Mouse (Mus musculus) embryonic facial prominence, embryonic 14.5 days (tissue): ENCODE results near the gene Ssmem1. TPM values are rescaled to one million over a fixed set of nuclear protein-coding genes. Genes with fewer than 3 reads are reported as not detected.

Experiments
- ATAC-seq: fragments of 200-750 bp; cut with Nextera tagmentation; 2 replicates; pipeline ENCODE4 v1.8.0; 2017; ENCODE audit warnings: low read depth, moderate number of reproducible peaks, moderate TSS enrichment
- DNase-seq: peaks from one replicate; pipeline ENCODE4 v3.0.0-alpha.2; 2015; ENCODE audit warnings: low spot score
- H3K27ac ChIP-seq: fragments of 300-500 bp; sonication (generic); replicated peaks from 2 replicates; pipeline ENCODE4 v1.5.1; 2014; ENCODE audit warnings: low read depth, mild to moderate bottlenecking, low read length, moderate library complexity
- H3K27me3 ChIP-seq: fragments of 300-500 bp; sonication (generic); replicated peaks from 2 replicates; pipeline ENCODE4 v1.6.1; 2014; ENCODE audit warnings: low read length; ENCODE audit not compliant: control insufficient read depth, insufficient read depth
- H3K36me3 ChIP-seq: fragments of 300-500 bp; sonication (generic); 2 replicates; pipeline ENCODE4 v1.6.1; 2014; ENCODE audit warnings: low read length, mixed read lengths; ENCODE audit not compliant: control insufficient read depth, insufficient read depth
- H3K4me1 ChIP-seq: fragments of 300-500 bp; sonication (generic); 2 replicates; pipeline ENCODE4 v1.6.1; 2014; ENCODE audit warnings: antibody characterized with exemption, low read length; ENCODE audit not compliant: control insufficient read depth, insufficient read depth
- H3K4me2 ChIP-seq: fragments of 300-500 bp; sonication (generic); 2 replicates; pipeline ENCODE4 v1.6.1; 2014; ENCODE audit warnings: low read depth, mild to moderate bottlenecking, low read length, moderate library complexity, mixed read lengths
- H3K4me3 ChIP-seq: fragments of 300-500 bp; sonication (generic); 2 replicates; pipeline ENCODE4 v1.5.1; 2014; ENCODE audit warnings: low read depth, mild to moderate bottlenecking, low read length
- H3K9ac ChIP-seq: fragments of 300-500 bp; sonication (generic); 2 replicates; pipeline ENCODE4 v1.6.1; 2014; ENCODE audit warnings: low read depth, mild to moderate bottlenecking, low read length, moderate library complexity, mixed read lengths
- H3K9me3 ChIP-seq: fragments of 300-500 bp; sonication (generic); 2 replicates; pipeline ENCODE4 v1.6.1; 2016; ENCODE audit warnings: low read length; ENCODE audit not compliant: control insufficient read depth
- WGBS: fragments of 180-500 bp; shearing (Covaris S2); extraction: QIAGEN DNeasy Blood & Tissue Kit; methylation state at CpG from one replicate; pipeline ENCODE4 v1.1.7; 2014; 5-methylcytosine and 5-hydroxymethylcytosine counted together
- polyA plus RNA-seq: library from polyadenylated mRNA; unstranded; fragments of >200 nt; fragmentation: Nextera tagmentation; extraction: Ambion mirVana; gene quantifications from 2 replicates; pipeline ENCODE4 v1.2.1, GENCODE M21; 2014

Ssmem1 gene
- polyA plus RNA-seq = 0.51 TPM in 1 of 2 replicates, not detected in the other

GRCm38 (mm10) chr6:30509265-30510239 is at the start of gene Ssmem1, which contains the start of gene Tmem209:
Ssmem1 (plus strand) TSS chr6:30509849.
Tmem209 (minus strand) TSS chr6:30509783.
- peak; percentile 99 for ATAC-seq
- WGBS = under 1% methylated on average over 37 of the region's 37 CpGs
- peak within 1 kb of the TSS; percentile 82 for H3K9ac ChIP-seq

GRCm38 (mm10) chr6:30460750-30461446 is 48.8 kb upstream of the Ssmem1 start:
- Histone ChIP-seq H3K9ac (peak overlapping the region; percentile 73), H3K27ac (peak overlapping the region; percentile 96), H3K4me2 (peak overlapping the region; percentile 72), H3K4me3 (no peak overlapping the region), H3K36me3 (no peaks in the 10 kb centered on the region), H3K4me1 (peaks cover 31% of the 10 kb centered on the region), H3K27me3 (no peaks in the 10 kb centered on the region), H3K9me3 (no peaks in the 10 kb centered on the region)
- WGBS = 17% methylated on average over 17 of the region's 19 CpGs
- peak; percentile 96 for DNase-seq
- peak; percentile 92 for ATAC-seq

More at GRCm38 (mm10) chr6:30509265-30510239, at the start of gene Ssmem1, which contains the start of gene Tmem209:
- H3K27me3 ChIP-seq = no peaks in the 10 kb centered on the region
- H3K9me3 ChIP-seq = no peaks in the 10 kb centered on the region
- peak within 1 kb of the TSS; percentile 96 for H3K27ac ChIP-seq
- H3K4me1 ChIP-seq = peaks cover 14% of the 10 kb centered on the region
- peak within 1 kb of the TSS; percentile 50 for H3K4me3 ChIP-seq
- H3K36me3 ChIP-seq = peaks cover 26% of the 10 kb centered on the region
- DNase-seq = peak; percentile 99
- H3K4me2 ChIP-seq = peak within 1 kb of the TSS; percentile 64

- H3K4me2 ChIP-seq = no peak overlapping the region
- no peak for ATAC-seq
- 85% methylated on average over 12 of the region's 13 CpGs for WGBS
Observed at GRCm38 (mm10) chr6:30461755-30462344, 47.8 kb upstream of the Ssmem1 start.

GRCm38 (mm10) chr6:30462822-30463221 is 46.8 kb upstream of the Ssmem1 start:
- H3K4me3 ChIP-seq = no peak overlapping the region
- H3K27me3 ChIP-seq = no peaks in the 10 kb centered on the region
- H3K9ac ChIP-seq = no peak overlapping the region
- peaks cover 31% of the 10 kb centered on the region for H3K4me1 ChIP-seq
- H3K9me3 ChIP-seq = no peaks in the 10 kb centered on the region
- DNase-seq = no peak
- no peak overlapping the region for H3K4me2 ChIP-seq
- WGBS = 24% methylated on average over 3 of the region's 7 CpGs
- no peaks in the 10 kb centered on the region for H3K36me3 ChIP-seq
- no peak for ATAC-seq
- H3K27ac ChIP-seq = no peak overlapping the region

More at GRCm38 (mm10) chr6:30461755-30462344, 47.8 kb upstream of the Ssmem1 start:
- no peaks in the 10 kb centered on the region for H3K9me3 ChIP-seq
- H3K27ac ChIP-seq = no peak overlapping the region
- H3K27me3 ChIP-seq = no peaks in the 10 kb centered on the region
- peaks cover 31% of the 10 kb centered on the region for H3K4me1 ChIP-seq
- no peaks in the 10 kb centered on the region for H3K36me3 ChIP-seq
- no peak overlapping the region for H3K9ac ChIP-seq
- no peak overlapping the region for H3K4me3 ChIP-seq
- DNase-seq = no peak

- ATAC-seq (no peak), DNase-seq (no peak)
- Histone ChIP-seq H3K9me3 (0 out of 2 replicates have a peak, but pooled peaks cover 1% of the 10 kb centered on the region), H3K36me3 (no peaks in the 10 kb centered on the region), H3K4me2 (no peak overlapping the region), H3K9ac (no peak overlapping the region), H3K27me3 (no peaks in the 10 kb centered on the region), H3K27ac (no peak overlapping the region), H3K4me1 (peaks cover 17% of the 10 kb centered on the region), H3K4me3 (no peak overlapping the region)
- WGBS = 82% methylated on average over 11 of the region's 11 CpGs
Observed at GRCm38 (mm10) chr6:30465586-30465985, 44.1 kb upstream of the Ssmem1 start.

GRCm38 (mm10) chr6:30468058-30468457 is 41.6 kb upstream of the Ssmem1 start:
- Histone ChIP-seq H3K4me2 (no peak overlapping the region), H3K9ac (no peak overlapping the region), H3K27me3 (no peaks in the 10 kb centered on the region), H3K9me3 (0 out of 2 replicates have a peak, but pooled peaks cover 5% of the 10 kb centered on the region), H3K4me1 (no peaks in the 10 kb centered on the region), H3K27ac (no peak overlapping the region), H3K36me3 (no peaks in the 10 kb centered on the region), H3K4me3 (no peak overlapping the region)
- no peak for ATAC-seq
- WGBS = 68% methylated on average over 1 of the region's 1 CpGs
- DNase-seq = no peak

- H3K4me3 ChIP-seq = no peak overlapping the region
- DNase-seq (peak; percentile 73), ATAC-seq (0 out of 2 replicates have a peak, but pooled peaks have one; percentile 31)
- 0 out of 2 replicates have a peak, but pooled peaks cover 5% of the 10 kb centered on the region for H3K9me3 ChIP-seq
- 61% methylated on average over 12 of the region's 12 CpGs for WGBS
- 0 out of 2 replicates have a peak overlapping the region, but pooled peaks have one; percentile 16 for H3K9ac ChIP-seq
- no peak overlapping the region for H3K27ac ChIP-seq
- H3K27me3 ChIP-seq = no peaks in the 10 kb centered on the region
- H3K36me3 ChIP-seq = no peaks in the 10 kb centered on the region
- H3K4me1 ChIP-seq = no peaks in the 10 kb centered on the region
- H3K4me2 ChIP-seq = no peak overlapping the region
Observed at GRCm38 (mm10) chr6:30468684-30469083, 41.0 kb upstream of the Ssmem1 start.

- Histone ChIP-seq H3K27ac (no peak overlapping the region), H3K36me3 (no peaks in the 10 kb centered on the region), H3K4me3 (no peak overlapping the region), H3K4me2 (no peak overlapping the region), H3K9me3 (0 out of 2 replicates have a peak, but pooled peaks cover 5% of the 10 kb centered on the region), H3K27me3 (no peaks in the 10 kb centered on the region), H3K4me1 (no peaks in the 10 kb centered on the region), H3K9ac (0 out of 2 replicates have a peak overlapping the region, but pooled peaks have one; percentile 16)
- ATAC-seq (peak; percentile 24; the same call in 1 of the 2 replicates), DNase-seq (peak; percentile 48)
- WGBS = 90% methylated on average over 11 of the region's 12 CpGs
Observed at GRCm38 (mm10) chr6:30469370-30469769, 40.3 kb upstream of the Ssmem1 start.
